Mouse (Mus musculus): Measurements from ENCODE around the gene Acta1.

The Acta1 gene

GRCm38 (mm10) chr8:123883094-123883493 lies 11.5 kb downstream of the Acta1 start:
- no peak for DNase-seq (ENCODE audit: low read depth, low spot score)

GRCm38 (mm10) chr8:123882412-123882811 lies 12.1 kb downstream of the Acta1 start:
- no peak for DNase-seq (ENCODE audit: low read depth, low spot score)

GRCm38 (mm10) chr8:123880821-123881350 lies 13.7 kb downstream of the Acta1 start:
- DNase-seq (ENCODE audit: low read depth, low spot score) = no peak

GRCm38 (mm10) chr8:123880271-123880670 lies 14.3 kb downstream of the Acta1 start:
- no peak for DNase-seq (ENCODE audit: low read depth, low spot score)

GRCm38 (mm10) chr8:123877865-123878264 lies 16.7 kb downstream of the Acta1 start:
- no peak for DNase-seq (ENCODE audit: low read depth, low spot score)

- no peak for DNase-seq (ENCODE audit: low read depth, low spot score)
These were observed 20.2 kb downstream of the Acta1 start for GRCm38 (mm10) chr8:123874324-123874723.

- DNase-seq (ENCODE audit: low read depth, low spot score) = no peak
These were observed 21.2 kb downstream of the Acta1 start for GRCm38 (mm10) chr8:123873364-123873763.

- DNase-seq (ENCODE audit: low read depth, low spot score) = no peak
These were observed 22.5 kb downstream of the Acta1 start for GRCm38 (mm10) chr8:123872048-123872447.

GRCm38 (mm10) chr8:123866971-123867370 lies 27.6 kb downstream of the Acta1 start:
- no peak for DNase-seq (ENCODE audit: low read depth, low spot score)

GRCm38 (mm10) chr8:123865786-123866185 lies 28.8 kb downstream of the Acta1 start:
- no peak for DNase-seq (ENCODE audit: low read depth, low spot score)

GRCm38 (mm10) chr8:123860386-123860785 lies 34.2 kb downstream of the Acta1 start:
- no peak for DNase-seq (ENCODE audit: low read depth, low spot score)

GRCm38 (mm10) chr8:123859648-123860259 lies 34.8 kb downstream of the Acta1 start, which contains the start of gene Ccsap:
Ccsap (minus strand) TSS chr8:123860209.
- DNase-seq (ENCODE audit: low read depth, low spot score) = no peak

- DNase-seq (ENCODE audit: low read depth, low spot score) = peak; percentile 87
These were observed 35.5 kb downstream of the Acta1 start for GRCm38 (mm10) chr8:123858941-123859647.

GRCm38 (mm10) chr8:123858574-123858940 lies 36.0 kb downstream of the Acta1 start:
- DNase-seq (ENCODE audit: low read depth, low spot score) = no peak

GRCm38 (mm10) chr8:123857361-123857760 lies 37.2 kb downstream of the Acta1 start:
- DNase-seq (ENCODE audit: low read depth, low spot score) = no peak

GRCm38 (mm10) chr8:123854733-123855475 lies 39.6 kb downstream of the Acta1 start:
- no peak for DNase-seq (ENCODE audit: low read depth, low spot score)

GRCm38 (mm10) chr8:123854252-123854651 lies 40.3 kb downstream of the Acta1 start:
- no peak for DNase-seq (ENCODE audit: low read depth, low spot score)

- no peak for DNase-seq (ENCODE audit: low read depth, low spot score)
These were observed 43.0 kb downstream of the Acta1 start for GRCm38 (mm10) chr8:123851590-123851989.

- DNase-seq (ENCODE audit: low read depth, low spot score) = no peak
These were observed 45.2 kb downstream of the Acta1 start for GRCm38 (mm10) chr8:123849352-123849751.

GRCm38 (mm10) chr8:123847546-123847945 lies 47.0 kb downstream of the Acta1 start:
- no peak for DNase-seq (ENCODE audit: low read depth, low spot score)

GRCm38 (mm10) chr8:123846509-123846908 lies 48.0 kb downstream of the Acta1 start:
- no peak for DNase-seq (ENCODE audit: low read depth, low spot score)

GRCm38 (mm10) chr8:123845991-123846390 lies 48.6 kb downstream of the Acta1 start:
- DNase-seq (ENCODE audit: low read depth, low spot score) = no peak

Data from retina, adult 2 months (tissue).